Comparison of ENCODE assay signal across 41 mouse cellular contexts in genomic region chr7:27133757-27134156, GRCm38 (mm10). TPM values are rescaled to one million over a fixed set of nuclear protein-coding genes. Genes with fewer than 3 reads are reported as not detected.
"Had no signal": no experiment of that assay in that cellular context is flagged by ENCODE, and none has a peak within 500 bp of the region (broad histone marks: within the 10 kb centered on the region; RNA-seq: fewer than 3 reads in every experiment).

No protein-coding gene starts in this region.

- DNase-seq: layer of hippocampus, adult 9-11 months; layer of hippocampus, postnatal 36 days had no signal

- H3K27me3 ChIP-seq: heart, embryonic 12.5 days; heart, embryonic 13.5 days; heart, embryonic 15.5 days; hindbrain, embryonic 12.5 days; hindbrain, embryonic 13.5 days; hindbrain, embryonic 15.5 days; kidney, embryonic 15.5 days had no signal

- H3K27ac ChIP-seq: heart, embryonic 10.5 days; heart, embryonic 13.5 days; heart, embryonic 15.5 days; hindbrain, embryonic 10.5 days; hindbrain, embryonic 12.5 days; hindbrain, embryonic 13.5 days; hindbrain, embryonic 14.5 days; hindbrain, embryonic 15.5 days; hindbrain, postnatal 0 days; kidney, embryonic 15.5 days; kidney, postnatal 0 days; layer of hippocampus, adult 2 months; left cerebral cortex, adult 2 months had no signal

- H3K9ac ChIP-seq: heart, embryonic 12.5 days; heart, embryonic 13.5 days; heart, embryonic 15.5 days; hindbrain, embryonic 12.5 days; hindbrain, embryonic 13.5 days; hindbrain, embryonic 14.5 days; hindbrain, embryonic 15.5 days; kidney, embryonic 15.5 days had no signal

- H3K4me1 ChIP-seq: hindbrain, embryonic 10.5 days; hindbrain, embryonic 12.5 days; hindbrain, embryonic 13.5 days; hindbrain, embryonic 15.5 days had no signal

- H3K9me3 ChIP-seq: heart, embryonic 12.5 days; heart, embryonic 15.5 days; hindbrain, embryonic 12.5 days; hindbrain, embryonic 13.5 days; hindbrain, embryonic 15.5 days; kidney, embryonic 15.5 days had no signal

- H3K36me3 ChIP-seq: heart, embryonic 10.5 days; heart, embryonic 12.5 days; heart, embryonic 13.5 days; heart, embryonic 15.5 days; hindbrain, embryonic 10.5 days; hindbrain, embryonic 12.5 days; hindbrain, embryonic 13.5 days; hindbrain, embryonic 15.5 days; kidney, embryonic 15.5 days had no signal

- ATAC-seq: hindbrain, embryonic 16.5 days; hindbrain, postnatal 0 days; inflammation-experienced regulatory T-cells, adult 6 months had no signal

- H3K4me3 ChIP-seq: heart, embryonic 10.5 days; heart, embryonic 12.5 days; heart, embryonic 13.5 days; heart, embryonic 15.5 days; hindbrain, embryonic 10.5 days; hindbrain, embryonic 12.5 days; hindbrain, embryonic 13.5 days; hindbrain, embryonic 15.5 days; kidney, embryonic 15.5 days; layer of hippocampus, adult 2 months; left cerebral cortex, adult 2 months had no signal

- H3K4me2 ChIP-seq: heart, embryonic 11.5 days; heart, embryonic 12.5 days; heart, embryonic 13.5 days; heart, embryonic 15.5 days; hindbrain, embryonic 12.5 days; hindbrain, embryonic 13.5 days; hindbrain, embryonic 14.5 days; hindbrain, embryonic 15.5 days; kidney, embryonic 15.5 days had no signal

RNA-seq across cellular contexts. Expression of gene Cyp2f2, which starts 14.0 kb away (rescaled TPM):
- total RNA-seq: heart, postnatal 4 days; hematopoietic stem cell, adult 5-6 weeks; hindbrain, postnatal 0 days; layer of hippocampus, adult 18-20 months; layer of hippocampus, postnatal 14 days; left cerebral cortex, adult 18-20 months; left cerebral cortex, adult 2 months had no signal
- polyA plus RNA-seq: heart, embryonic 10.5 days; heart, embryonic 11.5 days; heart, embryonic 12.5 days; heart, embryonic 13.5 days; hindbrain, embryonic 10.5 days; hindbrain, embryonic 11.5 days; hindbrain, embryonic 12.5 days; hindbrain, embryonic 14.5 days; hindbrain, embryonic 15.5 days; inflammation-experienced regulatory T-cells, adult 6 months; intestine, embryonic 14.5 days; kidney, embryonic 14.5 days; kidney, embryonic 15.5 days had no signal

RNA-seq across cellular contexts. Expression of gene Cyp2t4, which starts 19.8 kb away (rescaled TPM):
- total RNA-seq: heart, postnatal 10 days; heart, postnatal 14 days; heart, postnatal 25 days; heart, postnatal 36 days; heart, postnatal 4 days; hematopoietic stem cell, adult 5-6 weeks; hindbrain, postnatal 0 days; layer of hippocampus, adult 18-20 months; layer of hippocampus, adult 2 months; layer of hippocampus, adult 8-10 months; layer of hippocampus, postnatal 10 days; layer of hippocampus, postnatal 14 days; layer of hippocampus, postnatal 25 days; layer of hippocampus, postnatal 36 days; left cerebral cortex, adult 18-20 months; left cerebral cortex, adult 2 months; left cerebral cortex, adult 8-10 months had no signal
- polyA plus RNA-seq: heart, embryonic 11.5 days; heart, embryonic 12.5 days; heart, embryonic 15.5 days; heart, postnatal 0 days; hindbrain, embryonic 10.5 days; hindbrain, embryonic 11.5 days; kidney, adult 2 months; kidney, embryonic 14.5 days; kidney, embryonic 15.5 days; kidney, postnatal 0 days; large intestine, adult 2 months had no signal

RNA-seq across cellular contexts. Expression of gene Gm21983, which starts 47.1 kb away (rescaled TPM):
- total RNA-seq: heart, postnatal 14 days; heart, postnatal 25 days; heart, postnatal 36 days; heart, postnatal 4 days; hematopoietic stem cell, adult 5-6 weeks; hindbrain, postnatal 0 days; layer of hippocampus, adult 18-20 months; layer of hippocampus, adult 2 months; layer of hippocampus, adult 8-10 months; layer of hippocampus, postnatal 14 days; layer of hippocampus, postnatal 25 days; layer of hippocampus, postnatal 36 days; left cerebral cortex, adult 18-20 months; left cerebral cortex, adult 2 months; left cerebral cortex, adult 8-10 months had no signal
- polyA plus RNA-seq: heart, embryonic 10.5 days; heart, embryonic 14.5 days; heart, embryonic 15.5 days; heart, embryonic 16.5 days; heart, postnatal 0 days; hindbrain, embryonic 11.5 days; hindbrain, embryonic 14.5 days; hindbrain, embryonic 16.5 days; inflammation-experienced regulatory T-cells, adult 6 months; intestine, embryonic 14.5 days; kidney, adult 2 months; kidney, embryonic 14.5 days; kidney, embryonic 15.5 days; kidney, embryonic 16.5 days; large intestine, adult 2 months had no signal
